Mouse (Mus musculus) lung, postnatal 0 days (tissue): Measurements from ENCODE around the gene Gm17018.

Experiments used
- CTCF ChIP-seq: IDR thresholded peaks from 2 replicates; pipeline ENCODE4 v1.5.1; 2016; ENCODE audit warnings: antibody characterized with exemption, mild to moderate bottlenecking
- EP300 ChIP-seq: IDR thresholded peaks from 2 replicates; pipeline ENCODE4 v1.6.1; 2016; ENCODE audit warnings: antibody characterized with exemption, mild to moderate bottlenecking, control low read depth

DNA sequence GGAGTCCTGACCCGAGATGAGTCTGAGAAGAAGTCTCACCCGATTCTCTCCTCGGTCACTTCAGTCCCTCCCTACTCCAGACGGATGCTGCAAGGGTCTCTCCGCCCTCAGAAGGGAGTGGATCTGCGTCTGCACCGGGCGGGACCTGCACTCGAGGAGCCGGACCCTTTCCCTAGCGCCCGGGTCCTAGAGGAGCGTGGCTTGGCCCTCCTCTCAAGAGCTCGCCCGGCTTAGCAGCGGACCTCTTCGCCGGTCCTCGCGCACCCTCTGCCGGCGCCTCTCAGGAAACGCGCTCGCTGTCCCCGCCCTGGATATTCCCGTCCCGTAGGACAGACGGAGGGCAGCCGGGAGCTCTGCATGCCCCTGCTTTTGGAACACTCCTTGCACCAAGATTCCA, 15.5 kb upstream of the Gm17018 start:
- peak; percentile 91 for TF ChIP-seq CTCF
- no peak for TF ChIP-seq EP300
